Mouse (Mus musculus) telencephalon, adult 2 months (tissue): ENCODE data around the gene Ntrk3.

Experiments used
- DNase-seq: peaks from one replicate; pipeline ENCODE4 v3.0.0-alpha.2; 2011; ENCODE audit warnings: low read depth, low spot score

Gene Ntrk3

GRCm38 (mm10) chr7:78720989-78721816 is 16.6 kb downstream of the Ntrk3 start:
- no peak for DNase-seq

- no peak for DNase-seq
Measured at GRCm38 (mm10) chr7:78719795-78720460, 17.9 kb downstream of the Ntrk3 start.

GRCm38 (mm10) chr7:78719117-78719516 is 18.7 kb downstream of the Ntrk3 start:
- DNase-seq, result peak; percentile 39

- DNase-seq, result peak; percentile 90
Measured at GRCm38 (mm10) chr7:78718191-78718609, 19.6 kb downstream of the Ntrk3 start.

DNA sequence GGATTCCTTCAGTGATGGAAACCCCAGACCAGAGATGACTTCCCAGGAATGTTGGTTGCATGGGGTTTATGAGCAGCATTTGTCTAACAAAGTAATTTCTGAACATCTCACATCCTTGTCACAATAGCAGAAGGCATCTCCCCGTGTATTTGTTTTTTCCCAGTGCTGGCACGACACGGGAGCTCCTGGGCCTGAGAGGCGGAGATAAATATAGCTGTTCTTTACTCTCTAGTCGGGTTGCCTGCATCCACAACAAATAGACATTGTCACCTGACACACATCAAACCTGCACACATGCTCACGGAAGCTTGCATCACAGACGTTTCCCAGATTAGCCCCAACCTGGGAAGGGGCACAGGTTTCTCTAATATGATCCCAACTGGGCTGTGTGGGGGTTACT is 30.1 kb downstream of the Ntrk3 start:
- DNase-seq, result no peak

GRCm38 (mm10) chr7:78707122-78707521 is 30.7 kb downstream of the Ntrk3 start:
- no peak for DNase-seq

DNA sequence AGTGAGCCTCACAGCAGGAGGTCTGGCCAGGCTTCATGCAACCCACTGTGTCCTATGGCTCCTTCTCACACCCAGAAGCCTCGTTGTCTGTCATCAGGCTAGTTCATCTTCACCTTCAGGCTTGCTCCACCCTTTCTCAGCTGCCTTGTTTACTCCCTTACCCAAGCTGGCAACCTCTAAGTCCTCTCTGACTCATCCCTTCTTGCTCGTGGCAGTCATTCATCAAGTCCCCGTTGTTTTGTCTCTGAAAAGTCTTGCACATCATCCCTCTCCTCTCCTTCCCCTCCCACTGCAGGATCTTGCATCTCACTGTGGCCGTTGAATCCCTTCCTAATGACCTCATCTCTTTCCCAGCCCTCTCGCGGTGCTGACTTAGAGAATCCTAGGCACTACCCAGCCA is 35.1 kb downstream of the Ntrk3 start:
- DNase-seq, result no peak

- DNase-seq, result no peak
Measured at GRCm38 (mm10) chr7:78695200-78695599, 42.6 kb downstream of the Ntrk3 start.

- DNase-seq, result no peak
Measured at GRCm38 (mm10) chr7:78693148-78693547, 44.7 kb downstream of the Ntrk3 start.

GRCm38 (mm10) chr7:78690956-78691355 is 46.9 kb downstream of the Ntrk3 start:
- peak; percentile 91 for DNase-seq

DNA sequence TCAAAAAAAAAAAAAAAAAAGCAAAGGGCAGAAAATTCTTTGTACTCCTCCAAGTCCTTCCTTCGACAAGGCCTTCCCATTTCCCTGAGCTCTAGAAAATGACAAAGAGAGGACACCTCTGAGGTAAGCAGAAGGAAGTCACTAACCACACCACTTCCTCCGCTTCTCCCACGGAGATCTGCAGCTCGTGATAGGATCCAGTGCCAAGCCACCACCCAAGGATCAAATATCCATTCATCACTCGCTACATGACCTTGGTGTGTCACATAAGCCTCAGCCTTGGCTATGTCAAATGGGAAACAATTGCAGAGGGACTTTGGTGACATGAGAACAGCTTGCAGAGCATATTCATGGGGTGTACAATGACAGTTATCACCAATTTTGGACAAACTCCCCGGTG is 52.9 kb downstream of the Ntrk3 start:
- no peak for DNase-seq

- no peak for DNase-seq
Measured at GRCm38 (mm10) chr7:78680871-78681270, 56.9 kb downstream of the Ntrk3 start.

DNA sequence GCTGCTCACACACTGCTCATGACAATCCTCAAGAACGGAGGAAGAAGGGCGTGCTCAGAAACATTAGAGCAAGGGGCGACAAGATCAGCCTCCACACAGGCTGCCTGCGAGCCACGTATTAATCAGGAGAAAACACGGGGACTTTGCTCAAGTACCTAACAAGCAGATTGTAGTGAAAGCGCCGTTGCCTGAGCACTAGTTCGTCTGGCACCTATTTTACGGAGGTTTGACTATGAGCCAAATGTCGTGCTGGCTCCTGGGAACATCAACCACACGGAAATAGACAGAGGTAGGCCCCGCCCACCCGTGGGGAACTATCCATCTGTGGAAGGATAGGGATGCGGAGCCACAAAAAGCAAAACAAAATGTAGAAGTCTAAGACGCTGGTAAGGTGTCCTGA is 68.4 kb downstream of the Ntrk3 start:
- DNase-seq, result peak; percentile 36

DNA sequence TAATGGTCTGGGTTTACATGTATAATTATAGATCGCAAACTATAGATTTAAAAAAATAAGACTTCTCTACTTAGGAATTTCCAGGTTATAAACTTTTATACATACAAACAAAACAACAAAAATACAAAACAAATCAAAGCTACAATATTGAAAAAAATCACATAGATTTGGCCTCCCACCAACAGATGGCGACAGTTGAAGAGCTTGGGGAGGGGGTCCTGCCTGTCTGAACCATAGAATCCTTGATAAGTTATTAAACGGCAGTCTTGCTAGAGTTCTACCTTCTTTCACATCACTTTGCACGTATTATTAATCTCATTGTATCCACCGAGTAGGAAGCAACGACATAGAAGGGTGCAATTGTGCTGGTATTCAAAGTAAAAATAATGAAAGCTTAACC is 68.9 kb downstream of the Ntrk3 start:
- DNase-seq, result no peak

GRCm38 (mm10) chr7:78668003-78668635 is 69.7 kb downstream of the Ntrk3 start:
- peak; percentile 65 for DNase-seq

DNA sequence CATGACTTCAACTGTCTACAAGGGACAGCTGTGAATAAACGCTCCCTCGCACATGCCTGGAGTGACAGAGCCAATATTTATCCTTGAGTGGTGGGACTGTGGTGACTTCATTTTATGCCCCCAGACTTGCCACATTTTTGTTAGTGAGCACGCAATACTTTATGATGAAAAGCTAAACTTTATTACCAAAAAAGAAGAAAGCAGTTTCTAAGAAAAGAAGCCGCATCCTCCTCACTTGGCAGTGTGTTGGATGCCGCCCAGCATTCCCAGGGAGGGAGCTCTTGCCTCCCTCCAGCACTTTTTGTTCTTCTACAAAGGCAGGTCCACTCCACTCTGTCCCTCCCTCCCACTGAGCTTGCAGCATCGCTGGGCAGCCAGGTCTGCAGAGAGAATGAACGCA is 77.0 kb downstream of the Ntrk3 start:
- DNase-seq, result peak; percentile 72

- no peak for DNase-seq
Measured at GRCm38 (mm10) chr7:78659846-78660245, 78.0 kb downstream of the Ntrk3 start.

GRCm38 (mm10) chr7:78658026-78658425 is 79.8 kb downstream of the Ntrk3 start:
- DNase-seq, result no peak

GRCm38 (mm10) chr7:78656181-78656580 is 81.6 kb downstream of the Ntrk3 start:
- DNase-seq, result no peak

DNA sequence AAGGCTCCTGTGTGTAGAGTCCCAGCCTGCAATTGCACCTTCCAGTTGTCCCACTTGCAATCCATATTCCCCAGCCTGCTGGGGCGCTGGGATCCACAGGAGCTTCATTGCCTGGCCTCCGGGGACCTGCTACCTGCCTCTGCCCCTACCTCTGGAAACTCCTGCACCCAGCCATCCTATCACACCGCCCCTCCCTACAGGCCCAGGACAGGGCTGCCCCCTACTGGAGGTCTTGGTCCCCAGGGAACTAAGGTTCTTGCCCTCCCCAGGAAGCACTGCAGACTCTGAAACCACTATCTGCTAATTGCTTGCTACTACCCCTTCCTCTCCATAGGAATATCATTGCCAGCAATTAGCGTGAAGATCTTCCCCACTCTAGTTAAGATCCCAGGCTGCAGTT is 84.1 kb downstream of the Ntrk3 start:
- no peak for DNase-seq

DNA sequence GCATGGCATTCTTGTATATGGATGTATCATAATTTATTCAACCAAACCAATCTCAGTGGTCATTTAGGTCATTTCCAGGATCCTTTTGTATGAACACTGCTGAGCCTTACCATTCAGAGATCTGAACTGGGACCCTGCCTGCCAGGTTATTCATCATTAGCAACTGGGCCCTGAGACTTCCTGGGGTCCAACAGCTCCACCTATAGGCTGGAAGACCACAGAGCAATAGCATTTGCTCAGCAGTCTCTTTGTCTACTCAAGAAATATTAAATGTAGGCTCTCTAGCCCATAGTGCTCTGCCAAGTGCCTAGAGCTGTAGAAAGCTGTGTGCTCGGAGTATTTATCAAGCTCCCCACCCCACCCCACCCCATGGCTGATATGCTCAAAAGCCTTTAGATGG is 85.5 kb downstream of the Ntrk3 start:
- no peak for DNase-seq

DNA sequence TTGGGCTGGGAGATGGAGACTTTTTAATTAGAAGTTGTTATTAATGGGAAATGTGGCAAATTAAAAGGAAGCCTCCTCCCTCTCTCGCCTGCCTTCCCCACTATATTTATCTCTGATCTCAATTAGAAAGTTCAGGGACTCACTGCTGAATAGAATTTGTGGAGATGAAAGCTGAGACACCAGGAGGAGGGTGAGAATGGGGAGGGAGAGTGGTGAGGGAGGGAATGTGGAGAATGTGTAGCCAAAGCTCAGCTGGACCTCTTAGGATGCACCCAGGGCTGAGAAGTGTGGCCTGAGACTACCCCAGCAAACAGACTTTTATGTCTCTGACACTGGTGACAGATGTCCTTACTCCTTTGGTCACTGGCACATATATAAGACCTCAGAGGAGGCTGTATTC is 86.3 kb downstream of the Ntrk3 start:
- DNase-seq, result no peak

- DNase-seq, result no peak
Measured at GRCm38 (mm10) chr7:78643667-78644066, 94.1 kb downstream of the Ntrk3 start.
